Mouse (Mus musculus) limb, embryonic 15.5 days (tissue): Measurements from ENCODE around the gene Tnfsf12. TPM values are rescaled to one million over a fixed set of nuclear protein-coding genes. Genes with fewer than 3 reads are reported as not detected.
"Not testable (repeated sequence)": the region's sequence is repeated elsewhere in the genome, so short reads cannot be mapped to it uniquely, and the experiment has no call there.

Source experiments
- ATAC-seq: fragments of 200-750 bp; cut with Nextera tagmentation; 2 replicates; pipeline ENCODE4 v1.8.0; 2017; ENCODE audit warnings: low read depth, moderate TSS enrichment; ENCODE audit not compliant: insufficient number of reproducible peaks, low FRiP score, low TSS enrichment
- H3K27ac ChIP-seq: fragments of 300-500 bp; sonication (generic); 2 replicates; pipeline ENCODE4 v1.5.1; 2015; ENCODE audit warnings: moderate library complexity, mild to moderate bottlenecking, inconsistent platforms
- H3K27me3 ChIP-seq: fragments of 300-500 bp; sonication (generic); 2 replicates; pipeline ENCODE4 v1.6.1; 2015; ENCODE audit warnings: inconsistent platforms
- H3K36me3 ChIP-seq: fragments of 300-500 bp; sonication (generic); 2 replicates; pipeline ENCODE4 v1.6.1; 2015; ENCODE audit warnings: inconsistent platforms
- H3K4me1 ChIP-seq: fragments of 300-500 bp; sonication (generic); 2 replicates; pipeline ENCODE4 v1.6.1; 2015; ENCODE audit warnings: inconsistent platforms
- H3K4me2 ChIP-seq: fragments of 300-500 bp; sonication (generic); 2 replicates; pipeline ENCODE4 v1.6.1; 2015; ENCODE audit warnings: mild to moderate bottlenecking, inconsistent platforms
- H3K4me3 ChIP-seq: fragments of 300-500 bp; sonication (generic); 2 replicates; pipeline ENCODE4 v1.5.1; 2015; ENCODE audit warnings: mild to moderate bottlenecking, inconsistent platforms
- H3K9ac ChIP-seq: fragments of 300-500 bp; sonication (generic); 2 replicates; pipeline ENCODE4 v1.6.1; 2015; ENCODE audit warnings: inconsistent platforms
- H3K9me3 ChIP-seq: fragments of 300-500 bp; sonication (generic); 2 replicates; pipeline ENCODE4 v1.6.1; 2016; ENCODE audit warnings: inconsistent platforms
- WGBS: fragments of 180-500 bp; shearing (Covaris S2); methylation state at CpG from one replicate; pipeline ENCODE4 v1.1.7; 2015; 5-methylcytosine and 5-hydroxymethylcytosine counted together
- polyA plus RNA-seq: library from polyadenylated mRNA; unstranded; fragments of >200 nt; fragmentation: Nextera tagmentation; extraction: Ambion mirVana; gene quantifications from 2 replicates; pipeline ENCODE4 v1.2.1, GENCODE M21; 2015

Gene Tnfsf12
- polyA plus RNA-seq, 1 experiment from 2014 or later: 10.8 TPM

DNA sequence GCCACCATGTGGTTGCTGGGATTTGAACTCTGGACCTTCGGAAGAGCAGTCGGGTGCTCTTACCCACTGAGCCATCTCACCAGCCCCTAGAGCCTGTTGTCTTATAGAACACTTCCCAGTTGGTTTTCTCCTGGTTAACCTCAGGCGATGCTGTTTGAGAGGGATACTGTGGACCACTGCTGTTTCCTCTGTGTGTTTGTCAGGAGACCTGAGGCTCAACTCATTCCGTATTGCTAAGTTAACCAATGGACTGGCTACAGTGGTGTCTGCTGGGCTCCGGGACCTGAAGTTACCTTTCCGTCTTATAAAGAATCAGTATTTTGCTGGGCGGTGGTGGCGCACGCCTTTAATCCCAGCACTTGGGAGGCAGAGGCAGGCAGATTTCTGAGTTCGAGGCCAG lies 7.2 kb upstream of the Tnfsf12 start:
- 91% methylated on average over 10 of the region's 10 CpGs for WGBS
- not testable (repeated sequence) for H3K9me3 ChIP-seq, H3K4me3 ChIP-seq, H3K36me3 ChIP-seq, H3K4me2 ChIP-seq, H3K9ac ChIP-seq, H3K4me1 ChIP-seq, H3K27ac ChIP-seq, ATAC-seq, H3K27me3 ChIP-seq

- no peaks in the 10 kb centered on the region for H3K27me3 ChIP-seq
- H3K36me3 ChIP-seq: no peaks in the 10 kb centered on the region
- no peak overlapping the region for H3K4me3 ChIP-seq
- no peak overlapping the region for H3K27ac ChIP-seq
- H3K9me3 ChIP-seq: no peaks in the 10 kb centered on the region
- ATAC-seq: no peak
- 54% methylated on average over 1 of the region's 1 CpGs for WGBS
- no peak overlapping the region for H3K9ac ChIP-seq
- peaks cover 14% of the 10 kb centered on the region for H3K4me1 ChIP-seq
- H3K4me2 ChIP-seq: no peak overlapping the region
These were observed 3.9 kb upstream of the Tnfsf12 start for GRCm38 (mm10) chr11:69699595-69699994.

- Histone ChIP-seq H3K27ac (no peak overlapping the region), H3K27me3 (no peaks in the 10 kb centered on the region), H3K4me2 (no peak overlapping the region), H3K9ac (no peak overlapping the region), H3K4me1 (peaks cover 14% of the 10 kb centered on the region), H3K4me3 (no peak overlapping the region), H3K36me3 (no peaks in the 10 kb centered on the region), H3K9me3 (no peaks in the 10 kb centered on the region)
- no peak for ATAC-seq
- 72% methylated on average over 5 of the region's 5 CpGs for WGBS
These were observed 2.9 kb upstream of the Tnfsf12 start for GRCm38 (mm10) chr11:69698574-69698973.

DNA sequence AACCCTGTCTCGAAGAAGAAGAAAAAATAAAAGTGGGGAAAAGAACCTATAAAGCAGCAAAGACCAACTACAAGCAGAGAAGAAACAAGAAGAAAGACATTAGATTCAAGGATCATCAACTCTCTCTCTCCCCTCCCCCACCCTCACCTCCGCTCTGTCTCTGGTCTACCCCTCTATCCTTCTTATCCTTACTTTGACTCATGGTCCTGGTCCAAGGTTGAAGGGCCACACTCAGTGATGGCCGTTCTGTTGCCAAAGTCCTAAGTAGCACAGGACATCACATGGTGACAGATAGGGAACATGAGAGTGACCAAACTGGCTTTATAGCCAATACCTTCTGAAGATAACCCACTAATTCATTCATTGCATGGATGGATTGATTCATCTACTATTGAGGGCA lies 1.7 kb upstream of the Tnfsf12 start:
- WGBS: 89% methylated on average over 3 of the region's 3 CpGs
- Histone ChIP-seq H3K9ac (no peak overlapping the region), H3K9me3 (no peaks in the 10 kb centered on the region), H3K4me2 (no peak overlapping the region), H3K27ac (no peak overlapping the region), H3K27me3 (no peaks in the 10 kb centered on the region), H3K4me1 (peaks cover 14% of the 10 kb centered on the region), H3K36me3 (peaks cover 3% of the 10 kb centered on the region; the same call in 1 of the 2 replicates), H3K4me3 (no peak overlapping the region)
- no peak for ATAC-seq

- Histone ChIP-seq H3K27ac (peak overlapping the region; percentile 89), H3K4me3 (peak overlapping the region; percentile 55), H3K4me1 (peaks cover 14% of the 10 kb centered on the region), H3K9ac (peak overlapping the region; percentile 64; the same call in 1 of the 2 replicates), H3K36me3 (peaks cover 3% of the 10 kb centered on the region; the same call in 1 of the 2 replicates), H3K4me2 (peak overlapping the region; percentile 90), H3K27me3 (no peaks in the 10 kb centered on the region), H3K9me3 (no peaks in the 10 kb centered on the region)
- no peak for ATAC-seq
- WGBS: 21% methylated on average over 6 of the region's 6 CpGs
These were observed 646 bp downstream of the Tnfsf12 start for GRCm38 (mm10) chr11:69695046-69695360.

DNA sequence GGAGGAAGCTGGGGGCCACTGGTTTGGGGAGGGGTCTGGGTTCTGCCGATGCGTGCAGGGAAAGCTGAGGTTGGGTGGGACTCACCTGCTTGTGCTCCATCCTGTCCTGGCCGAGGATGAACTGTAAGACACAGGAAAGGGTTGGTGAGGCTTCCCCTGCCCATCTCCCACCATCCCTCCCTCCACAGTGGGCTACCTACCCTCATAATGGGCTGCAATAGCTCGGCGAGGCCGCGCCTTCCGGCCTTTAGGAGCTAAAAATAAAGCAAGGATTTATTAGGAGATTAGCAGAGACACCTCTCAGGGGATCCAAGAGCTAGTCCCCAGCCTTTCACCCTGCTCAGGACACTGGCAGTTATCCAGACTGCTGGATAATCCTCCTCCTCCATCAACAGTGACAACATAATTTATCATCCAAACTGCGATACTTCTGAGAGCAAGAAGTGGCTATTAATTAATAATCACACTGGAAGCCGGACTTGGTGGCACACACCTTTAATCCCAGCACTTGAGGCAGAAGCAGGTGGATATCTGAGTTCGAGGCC lies 2.2 kb downstream of the Tnfsf12 start:
- H3K9ac ChIP-seq: no peak overlapping the region
- H3K27ac ChIP-seq: no peak overlapping the region
- 56% methylated on average over 11 of the region's 11 CpGs for WGBS
- no peak overlapping the region for H3K4me3 ChIP-seq
- ATAC-seq: no peak
- peaks cover 3% of the 10 kb centered on the region; the same call in 1 of the 2 replicates for H3K36me3 ChIP-seq
- H3K4me2 ChIP-seq: no peak overlapping the region
- no peaks in the 10 kb centered on the region for H3K27me3 ChIP-seq
- peaks cover 14% of the 10 kb centered on the region for H3K4me1 ChIP-seq
- H3K9me3 ChIP-seq: no peaks in the 10 kb centered on the region

GRCm38 (mm10) chr11:69692863-69693262 lies 2.8 kb downstream of the Tnfsf12 start:
- Histone ChIP-seq H3K4me3 (no peak overlapping the region), H3K27me3 (no peaks in the 10 kb centered on the region), H3K9me3 (no peaks in the 10 kb centered on the region), H3K4me2 (no peak overlapping the region), H3K36me3 (peaks cover 3% of the 10 kb centered on the region; the same call in 1 of the 2 replicates), H3K9ac (no peak overlapping the region), H3K27ac (no peak overlapping the region), H3K4me1 (peaks cover 14% of the 10 kb centered on the region)
- no peak for ATAC-seq
- WGBS: 87% methylated on average over 6 of the region's 6 CpGs

- Histone ChIP-seq H3K4me3 (no peak overlapping the region), H3K9ac (no peak overlapping the region), H3K27ac (no peak overlapping the region), H3K27me3 (no peaks in the 10 kb centered on the region), H3K4me2 (no peak overlapping the region), H3K36me3 (peaks cover 3% of the 10 kb centered on the region; the same call in 1 of the 2 replicates), H3K4me1 (peaks cover 14% of the 10 kb centered on the region), H3K9me3 (no peaks in the 10 kb centered on the region)
- WGBS: 70% methylated on average over 9 of the region's 9 CpGs
- no peak for ATAC-seq
These were observed 3.3 kb downstream of the Tnfsf12 start for GRCm38 (mm10) chr11:69692196-69692811.

- 92% methylated on average over 1 of the region's 1 CpGs for WGBS
- Histone ChIP-seq H3K9me3 (no peaks in the 10 kb centered on the region), H3K4me2 (no peak overlapping the region), H3K27me3 (no peaks in the 10 kb centered on the region), H3K27ac (no peak overlapping the region), H3K4me1 (peaks cover 25% of the 10 kb centered on the region), H3K4me3 (no peak overlapping the region), H3K9ac (no peak overlapping the region), H3K36me3 (peaks cover 3% of the 10 kb centered on the region; the same call in 1 of the 2 replicates)
- no peak for ATAC-seq
These were observed 5.8 kb downstream of the Tnfsf12 start for GRCm38 (mm10) chr11:69689891-69690290.

DNA sequence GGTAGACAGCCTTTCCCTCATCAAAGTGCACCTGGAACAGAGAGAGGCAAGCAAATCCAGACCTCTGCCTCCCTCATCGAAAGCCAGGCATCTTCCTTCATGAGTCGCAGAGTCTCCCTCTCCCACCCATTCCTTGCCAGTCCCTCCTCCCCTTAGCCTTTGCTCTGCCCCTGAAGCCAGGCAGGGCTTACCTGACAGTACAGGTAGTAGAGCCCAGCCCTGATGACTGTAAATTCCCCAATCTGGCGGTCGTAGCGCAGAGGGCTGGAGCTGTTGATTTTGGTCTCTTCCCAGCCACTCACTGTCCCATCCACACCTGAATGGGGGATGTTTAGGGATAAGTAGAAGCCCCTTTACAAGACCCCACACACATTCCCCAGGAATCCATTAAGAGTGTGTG lies 8.6 kb downstream of the Tnfsf12 start:
- WGBS: 43% methylated on average over 5 of the region's 5 CpGs
- Histone ChIP-seq H3K4me1 (peaks cover 50% of the 10 kb centered on the region), H3K27me3 (no peaks in the 10 kb centered on the region), H3K36me3 (no peaks in the 10 kb centered on the region), H3K27ac (no peak overlapping the region; the same call in 1 of the 2 replicates), H3K9me3 (no peaks in the 10 kb centered on the region), H3K4me3 (no peak overlapping the region), H3K9ac (no peak overlapping the region), H3K4me2 (peak overlapping the region; percentile 6; the same call in 1 of the 2 replicates)
- ATAC-seq: no peak

DNA sequence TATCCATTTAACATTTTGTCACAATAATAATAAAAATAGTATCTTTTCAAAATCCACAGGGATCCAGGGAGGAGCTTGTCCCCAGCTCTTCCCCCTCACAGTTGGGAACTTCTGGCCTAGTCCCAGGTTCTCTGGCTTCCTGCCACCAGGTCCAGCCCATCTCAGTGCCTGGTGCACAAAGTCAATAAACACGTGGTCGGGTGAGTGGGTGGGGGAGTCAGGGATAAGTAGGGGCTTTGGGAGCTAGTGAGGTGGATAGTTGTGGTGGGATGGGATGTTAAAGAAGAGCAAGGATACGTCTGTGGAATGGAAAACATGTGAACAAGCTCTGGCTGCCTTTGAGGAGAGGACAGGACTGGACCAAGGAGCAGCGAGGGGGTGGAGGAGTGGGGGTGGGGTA lies 9.3 kb downstream of the Tnfsf12 start:
- Histone ChIP-seq H3K9ac (no peak overlapping the region), H3K4me3 (no peak overlapping the region), H3K9me3 (no peaks in the 10 kb centered on the region), H3K4me1 (peaks cover 50% of the 10 kb centered on the region), H3K36me3 (no peaks in the 10 kb centered on the region), H3K27me3 (no peaks in the 10 kb centered on the region), H3K4me2 (peak overlapping the region; percentile 6; the same call in 1 of the 2 replicates), H3K27ac (peak overlapping the region; percentile 94)
- ATAC-seq: no peak
- 12% methylated on average over 4 of the region's 4 CpGs for WGBS

DNA sequence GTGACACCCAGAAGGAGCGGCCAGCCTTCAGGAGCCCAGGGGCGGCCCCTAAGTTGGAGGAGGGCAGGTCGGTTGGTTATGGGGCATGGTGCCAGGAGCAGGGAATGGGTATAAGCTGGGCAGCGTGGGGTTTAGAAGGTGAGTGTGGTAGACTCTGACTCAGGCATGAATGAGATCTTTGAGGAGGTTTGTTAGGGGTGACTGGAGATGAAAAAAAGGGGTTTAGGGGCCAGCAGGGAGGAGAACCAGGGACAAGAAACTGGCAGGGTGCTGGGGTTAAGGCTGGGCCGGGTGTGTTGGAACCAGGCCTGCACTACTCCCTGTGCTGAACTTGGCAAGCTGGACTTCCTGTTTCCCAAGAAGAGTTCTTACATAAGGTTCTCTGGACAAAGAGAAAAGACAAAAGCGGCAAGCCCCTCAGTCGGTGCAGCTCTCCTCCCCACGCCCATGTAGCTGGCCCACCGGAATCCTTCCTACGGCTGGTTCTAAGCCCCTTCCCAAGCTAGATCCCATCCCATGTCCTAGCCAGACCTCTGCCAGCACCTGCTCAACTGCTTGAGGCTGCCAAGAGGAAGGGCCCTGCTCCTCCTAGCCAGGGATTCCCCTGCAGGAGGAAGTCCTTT lies 10.0 kb downstream of the Tnfsf12 start, which contains the start of gene Tnfsf13:
Tnfsf13 (minus strand) TSS at position 259 of the 623 bp plus-strand sequence.
- Histone ChIP-seq H3K4me2 (peak within 1 kb of the TSS; percentile 6; the same call in 1 of the 2 replicates), H3K9me3 (no peaks in the 10 kb centered on the region), H3K27ac (peak within 1 kb of the TSS; percentile 94), H3K4me1 (peaks cover 55% of the 10 kb centered on the region), H3K36me3 (no peaks in the 10 kb centered on the region), H3K27me3 (no peaks in the 10 kb centered on the region), H3K4me3 (no peak within 1 kb of the TSS), H3K9ac (0 out of 2 replicates have a peak within 1 kb of the TSS, but pooled peaks have one; percentile 26)
- ATAC-seq: no peak
- 64% methylated on average over 10 of the region's 10 CpGs for WGBS
